Mouse (Mus musculus) embryonic facial prominence, embryonic 15.5 days (tissue): Measurements from ENCODE around the gene Pno1. TPM values are rescaled to one million over a fixed set of nuclear protein-coding genes. Genes with fewer than 3 reads are reported as not detected.

ENCODE experiments used
- ATAC-seq: fragments of 200-750 bp; cut with Nextera tagmentation; 2 replicates; pipeline ENCODE4 v1.8.0; 2017; ENCODE audit warnings: low read depth, moderate TSS enrichment; ENCODE audit not compliant: insufficient number of reproducible peaks, low FRiP score, low TSS enrichment
- H3K27ac ChIP-seq: fragments of 300-500 bp; sonication (generic); replicated peaks from 2 replicates; pipeline ENCODE4 v1.5.1; 2015; ENCODE audit warnings: mild to moderate bottlenecking, inconsistent platforms
- H3K27me3 ChIP-seq: fragments of 300-500 bp; sonication (generic); 2 replicates; pipeline ENCODE4 v1.6.1; 2015; ENCODE audit warnings: inconsistent platforms
- H3K36me3 ChIP-seq: fragments of 300-500 bp; sonication (generic); 2 replicates; pipeline ENCODE4 v1.6.1; 2015; ENCODE audit warnings: mild to moderate bottlenecking, inconsistent platforms
- H3K4me1 ChIP-seq: fragments of 300-500 bp; sonication (generic); 2 replicates; pipeline ENCODE4 v1.6.1; 2015; ENCODE audit warnings: inconsistent platforms
- H3K4me2 ChIP-seq: fragments of 300-500 bp; sonication (generic); replicated peaks from 2 replicates; pipeline ENCODE4 v1.6.1; 2015; ENCODE audit warnings: mild to moderate bottlenecking, inconsistent platforms
- H3K4me3 ChIP-seq: fragments of 300-500 bp; sonication (generic); replicated peaks from 2 replicates; pipeline ENCODE4 v1.5.1; 2015; ENCODE audit warnings: mild to moderate bottlenecking, inconsistent platforms
- H3K9ac ChIP-seq: fragments of 300-500 bp; sonication (generic); 2 replicates; pipeline ENCODE4 v1.6.1; 2015; ENCODE audit warnings: inconsistent platforms
- H3K9me3 ChIP-seq: fragments of 300-500 bp; sonication (generic); replicated peaks from 2 replicates; pipeline ENCODE4 v1.6.1; 2016; ENCODE audit warnings: inconsistent platforms
- WGBS: fragments of 180-500 bp; shearing (Covaris S2); methylation state at CpG from one replicate; pipeline ENCODE4 v1.1.7; 2015; 5-methylcytosine and 5-hydroxymethylcytosine counted together
- polyA plus RNA-seq: library from polyadenylated mRNA; unstranded; fragments of >200 nt; fragmentation: Nextera tagmentation; extraction: Ambion mirVana; gene quantifications from 2 replicates; pipeline ENCODE4 v1.2.1, GENCODE M21; 2015

Gene Pno1
- polyA plus RNA-seq, 1 experiment from 2014 or later = 62.4 TPM

DNA sequence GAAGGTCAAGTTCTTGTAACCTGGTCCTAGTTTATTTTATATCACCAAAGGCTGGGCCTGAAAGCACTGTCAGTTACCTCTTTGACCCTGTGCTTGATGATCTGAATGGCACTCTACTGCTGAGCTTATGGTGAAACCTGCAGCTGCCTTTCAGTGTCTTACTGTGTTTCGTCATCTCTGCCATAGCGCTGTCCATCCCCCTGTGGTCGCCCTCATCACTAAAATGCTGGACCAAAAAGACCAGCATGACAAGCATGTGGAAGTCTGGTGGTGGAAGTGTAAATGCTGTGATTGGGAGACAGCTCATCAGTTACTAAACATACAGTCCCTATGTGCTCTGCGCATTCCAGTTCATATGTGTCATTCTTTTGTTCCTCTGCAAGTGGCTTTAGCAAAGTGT is 39.1 kb downstream of the Pno1 start:
- H3K4me2 ChIP-seq = no peak overlapping the region
- WGBS = 91% methylated on average over 4 of the region's 4 CpGs
- H3K4me1 ChIP-seq = no peaks in the 10 kb centered on the region; the same call in 1 of the 2 replicates
- no peak overlapping the region for H3K9ac ChIP-seq
- no peak overlapping the region for H3K4me3 ChIP-seq
- H3K27ac ChIP-seq = no peak overlapping the region
- H3K36me3 ChIP-seq = peaks cover 13% of the 10 kb centered on the region; the same call in 1 of the 2 replicates
- no peaks in the 10 kb centered on the region for H3K27me3 ChIP-seq
- no peaks in the 10 kb centered on the region for H3K9me3 ChIP-seq
- no peak for ATAC-seq

DNA sequence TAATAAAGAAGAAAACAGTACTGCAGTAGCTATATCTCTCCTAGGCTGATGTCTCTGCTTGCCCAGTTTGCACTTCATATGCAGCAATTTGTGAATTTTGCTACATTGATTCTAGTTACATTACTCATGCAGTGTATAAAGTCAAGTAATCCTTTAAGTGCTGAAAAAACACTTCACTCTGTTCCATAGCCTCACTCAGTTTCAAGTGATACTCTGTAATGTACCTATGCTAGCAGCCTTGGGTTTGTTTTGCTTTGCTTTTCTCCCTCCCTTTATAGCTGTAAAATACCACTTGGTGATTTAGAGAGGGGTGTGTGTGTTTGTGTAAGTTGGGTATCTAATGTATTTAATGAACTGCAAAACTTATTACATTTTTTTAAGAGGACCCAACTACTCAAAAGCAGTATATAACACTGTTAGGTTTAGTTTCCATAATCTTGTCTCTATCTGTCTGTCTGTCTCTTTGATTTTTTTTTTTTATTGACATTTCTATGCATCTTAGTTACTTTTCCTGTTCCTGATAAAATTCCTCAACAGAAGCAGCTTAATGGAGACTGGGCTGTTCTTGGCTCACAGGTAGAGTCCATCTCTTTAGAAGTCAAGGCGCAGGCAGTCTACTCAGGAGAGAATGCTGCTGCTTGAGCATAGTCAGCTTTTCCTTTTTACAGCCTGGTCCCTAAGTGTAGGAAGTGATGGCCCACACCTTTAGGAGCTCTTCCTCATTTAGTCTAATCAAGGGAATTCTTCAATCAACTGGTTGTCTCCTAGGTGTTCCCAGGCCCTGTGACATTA is 40.2 kb downstream of the Pno1 start:
- ATAC-seq = no peak
- Histone ChIP-seq H3K4me1 (no peaks in the 10 kb centered on the region; the same call in 1 of the 2 replicates), H3K9ac (no peak overlapping the region), H3K27ac (no peak overlapping the region), H3K36me3 (peaks cover 13% of the 10 kb centered on the region; the same call in 1 of the 2 replicates), H3K9me3 (no peaks in the 10 kb centered on the region), H3K4me3 (no peak overlapping the region), H3K4me2 (no peak overlapping the region), H3K27me3 (no peaks in the 10 kb centered on the region)
- WGBS = 96% methylated on average over 1 of the region's 1 CpGs

DNA sequence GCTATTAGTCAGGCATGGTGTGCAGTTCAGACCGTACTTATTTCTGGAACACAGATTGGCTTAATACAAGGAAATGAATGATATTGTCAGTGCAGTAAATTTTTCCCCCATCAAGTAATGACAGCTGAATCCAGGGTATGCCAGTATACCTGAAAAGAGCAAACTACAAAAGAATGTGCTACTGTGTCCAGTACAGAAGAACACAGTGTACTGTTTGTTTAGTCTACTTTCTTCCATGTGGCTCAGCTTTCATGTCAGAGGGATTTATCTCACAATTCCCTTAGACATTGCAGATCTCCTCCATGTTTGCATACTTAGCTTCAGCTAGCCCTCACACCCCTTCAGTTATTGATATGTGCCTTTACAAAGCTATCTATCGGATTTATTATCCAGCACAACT is 42.1 kb downstream of the Pno1 start:
- Histone ChIP-seq H3K27me3 (no peaks in the 10 kb centered on the region), H3K36me3 (peaks cover 12% of the 10 kb centered on the region; the same call in 1 of the 2 replicates), H3K4me2 (no peak overlapping the region), H3K4me3 (no peak overlapping the region), H3K9me3 (no peaks in the 10 kb centered on the region), H3K4me1 (peaks cover 5% of the 10 kb centered on the region; the same call in 1 of the 2 replicates), H3K9ac (no peak overlapping the region), H3K27ac (no peak overlapping the region)
- no peak for ATAC-seq
- 74% methylated on average over 2 of the region's 2 CpGs for WGBS

DNA sequence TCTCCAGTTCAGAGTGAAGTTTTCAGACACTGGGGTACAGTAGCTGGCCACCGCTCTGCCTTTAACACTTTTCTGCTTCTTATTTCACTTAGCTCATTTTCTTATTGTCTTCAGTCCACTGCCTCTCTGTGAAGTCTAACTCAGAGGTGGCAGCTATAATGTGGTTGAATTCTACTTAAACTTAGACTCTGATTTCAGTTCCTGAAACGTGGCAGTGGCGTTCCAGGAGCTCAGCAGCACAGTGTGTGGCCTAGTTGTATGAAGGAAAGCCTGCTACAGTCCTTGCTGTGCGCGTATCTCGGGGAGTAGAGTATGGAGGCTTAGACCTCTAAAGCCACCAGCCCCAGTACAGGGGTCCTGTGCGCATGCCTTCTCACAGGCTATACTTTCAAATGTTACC is 44.7 kb downstream of the Pno1 start:
- Histone ChIP-seq H3K4me3 (no peak overlapping the region), H3K36me3 (no peaks in the 10 kb centered on the region), H3K9me3 (no peaks in the 10 kb centered on the region), H3K4me1 (peaks cover 6% of the 10 kb centered on the region; the same call in 1 of the 2 replicates), H3K27me3 (no peaks in the 10 kb centered on the region), H3K9ac (no peak overlapping the region), H3K27ac (no peak overlapping the region), H3K4me2 (no peak overlapping the region)
- 88% methylated on average over 7 of the region's 7 CpGs for WGBS
- ATAC-seq = no peak

DNA sequence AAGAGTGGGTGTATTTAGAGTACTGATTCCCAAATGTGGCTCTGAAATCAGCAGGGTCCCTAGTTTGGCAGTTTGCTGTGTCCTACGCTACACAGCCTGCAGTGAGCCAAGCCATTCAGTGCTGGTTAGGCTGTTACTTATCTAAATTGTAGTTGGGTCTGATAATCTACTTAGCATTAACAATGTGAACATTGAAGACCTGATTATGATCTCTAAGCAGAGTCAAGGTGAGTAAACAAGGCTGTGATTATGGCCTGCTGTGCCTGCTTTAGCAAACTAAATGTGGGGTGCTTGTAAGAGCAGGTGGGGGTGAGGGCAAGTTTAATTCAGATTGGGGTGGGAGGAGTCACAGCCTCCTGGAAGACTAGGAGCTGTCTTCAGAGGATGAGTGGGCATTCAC is 47.4 kb downstream of the Pno1 start:
- H3K27ac ChIP-seq = no peak overlapping the region
- no peak overlapping the region for H3K4me3 ChIP-seq
- no peaks in the 10 kb centered on the region for H3K27me3 ChIP-seq
- no peaks in the 10 kb centered on the region for H3K9me3 ChIP-seq
- H3K4me1 ChIP-seq = peaks cover 18% of the 10 kb centered on the region; the same call in 1 of the 2 replicates
- H3K36me3 ChIP-seq = no peaks in the 10 kb centered on the region
- ATAC-seq = no peak
- no peak overlapping the region for H3K4me2 ChIP-seq
- no peak overlapping the region for H3K9ac ChIP-seq
- WGBS = 87% methylated on average over 1 of the region's 1 CpGs

DNA sequence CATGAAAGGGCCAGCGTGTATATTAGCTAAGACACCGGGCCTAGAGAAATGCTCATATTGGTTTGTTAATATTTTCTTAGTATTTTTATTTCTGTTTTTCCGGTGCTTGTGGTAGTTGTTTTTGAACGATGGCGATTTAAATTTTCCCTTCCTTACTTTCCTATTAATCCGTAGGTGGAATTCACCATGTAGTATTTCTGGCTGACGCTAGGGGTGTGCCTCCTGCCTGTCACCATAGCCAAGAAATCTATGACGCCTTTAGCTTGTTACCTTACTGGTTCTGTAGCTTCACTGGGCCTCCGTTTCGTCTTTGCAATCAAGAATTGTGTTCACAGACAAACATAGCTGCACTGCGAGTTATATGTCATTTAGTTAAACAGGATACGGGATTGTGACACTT is 51.1 kb downstream of the Pno1 start:
- no peak for ATAC-seq
- Histone ChIP-seq H3K27me3 (no peaks in the 10 kb centered on the region), H3K9me3 (no peaks in the 10 kb centered on the region), H3K4me2 (peak overlapping the region; percentile 65), H3K4me3 (peak overlapping the region; percentile 98), H3K4me1 (peaks cover 13% of the 10 kb centered on the region; the same call in 1 of the 2 replicates), H3K9ac (peak overlapping the region; percentile 96), H3K27ac (peak overlapping the region; percentile 98), H3K36me3 (no peaks in the 10 kb centered on the region)
- WGBS = under 1% methylated on average over 12 of the region's 12 CpGs

DNA sequence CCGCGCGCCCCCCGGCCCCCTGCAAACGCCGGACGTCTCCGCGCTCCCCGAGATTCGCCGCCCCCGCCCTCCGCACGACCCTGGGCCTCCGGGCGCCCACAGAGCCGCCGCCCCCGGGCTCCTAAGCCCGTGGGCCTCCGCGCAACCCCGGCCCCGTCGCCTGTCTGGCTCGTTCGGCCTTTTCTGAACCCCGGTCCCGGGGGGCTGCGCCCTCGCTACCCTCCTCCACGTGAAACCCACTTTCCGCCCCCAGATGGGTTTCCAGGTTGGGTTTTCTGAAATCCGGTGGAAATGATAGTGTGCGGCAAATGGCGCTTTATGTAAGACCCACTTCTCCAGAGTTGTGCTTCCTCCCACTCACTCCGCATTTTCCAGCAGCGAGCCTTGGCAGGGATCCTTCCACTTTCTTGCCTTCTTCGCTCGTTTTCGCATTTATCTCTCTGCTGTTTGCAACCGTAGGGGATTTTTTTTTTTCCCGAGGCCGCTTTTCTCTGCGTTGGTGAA is 51.6 kb downstream of the Pno1 start:
- ATAC-seq = peak; percentile 45
- H3K4me3 ChIP-seq = peak overlapping the region; percentile 98
- H3K27ac ChIP-seq = peak overlapping the region; percentile 98
- H3K9ac ChIP-seq = peak overlapping the region; percentile 96
- peaks cover 13% of the 10 kb centered on the region; the same call in 1 of the 2 replicates for H3K4me1 ChIP-seq
- under 1% methylated on average over 45 of the region's 46 CpGs for WGBS
- H3K27me3 ChIP-seq = no peaks in the 10 kb centered on the region
- peak overlapping the region; percentile 65 for H3K4me2 ChIP-seq
- no peaks in the 10 kb centered on the region for H3K9me3 ChIP-seq
- H3K36me3 ChIP-seq = no peaks in the 10 kb centered on the region

DNA sequence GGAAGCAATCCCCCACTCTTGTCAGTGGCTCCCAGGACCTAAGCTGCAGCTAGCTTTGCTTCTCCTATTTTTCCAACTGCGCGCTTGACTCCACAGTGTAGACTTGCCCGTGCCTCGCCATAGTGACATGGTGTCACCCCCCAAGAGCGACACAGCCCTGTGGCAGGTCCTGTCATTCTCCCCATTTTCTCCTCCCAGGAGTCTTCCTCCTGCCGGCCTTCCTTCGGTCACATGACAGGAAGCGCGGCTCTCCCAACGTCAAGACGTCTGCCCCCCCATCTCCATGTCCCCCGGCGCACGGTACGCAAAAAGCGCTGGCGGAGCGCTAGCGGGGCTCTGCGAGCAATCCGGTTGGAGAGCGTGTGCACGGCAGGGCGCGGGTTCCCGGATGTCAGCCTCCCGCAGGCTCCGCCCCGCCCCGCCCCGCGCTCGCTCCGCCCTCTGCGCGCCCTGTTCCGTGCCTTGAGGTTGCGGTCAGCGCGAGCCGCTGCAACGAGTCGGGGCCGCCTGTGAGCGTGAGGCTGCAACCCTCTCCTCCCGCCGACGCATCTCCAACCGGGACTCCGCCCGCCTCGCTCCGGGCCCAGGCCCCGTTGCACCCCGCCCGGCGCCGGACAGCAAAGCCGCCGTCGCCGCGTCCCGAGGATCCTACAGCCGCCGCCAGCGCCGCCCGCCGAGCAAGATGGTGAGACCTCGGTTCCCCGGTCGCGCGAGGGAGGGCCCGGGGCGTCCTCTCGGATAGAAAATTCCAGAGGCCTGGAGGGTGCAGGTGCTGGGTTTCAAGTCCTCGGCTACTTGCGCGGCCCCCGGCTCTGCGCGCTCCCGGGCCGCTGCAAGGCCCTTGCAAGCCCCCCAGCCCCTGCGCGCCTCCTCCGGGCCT is 52.3 kb downstream of the Pno1 start, which contains the start of gene Ppp3r1:
TSS of gene Ppp3r1 (plus strand) at position 406 of the 880 bp plus-strand sequence.
- Histone ChIP-seq H3K27ac (peak within 1 kb of the TSS; percentile 98), H3K4me3 (peak within 1 kb of the TSS; percentile 98), H3K4me2 (peak within 1 kb of the TSS; percentile 65), H3K36me3 (no peaks in the 10 kb centered on the region), H3K27me3 (no peaks in the 10 kb centered on the region), H3K9ac (peak within 1 kb of the TSS; percentile 96), H3K9me3 (no peaks in the 10 kb centered on the region), H3K4me1 (peaks cover 13% of the 10 kb centered on the region; the same call in 1 of the 2 replicates)
- peak; percentile 98 for ATAC-seq
- under 1% methylated on average over 89 of the region's 89 CpGs for WGBS

Other genes with a start within 250 kb of the Pno1 start
- 36.0 and 38.1 TPM in 2 replicates for gene Cnrip1, start 160.0 kb downstream of the Pno1 start, polyA plus RNA-seq
- 3.8 and 4.2 TPM in 2 replicates for gene Plek, start 159.2 kb downstream of the Pno1 start, polyA plus RNA-seq
- 99.4 and 100 TPM in 2 replicates for gene Ppp3r1, start 52.3 kb downstream of the Pno1 start, polyA plus RNA-seq
- gene Wdr92, start 29.5 kb downstream of the Pno1 start, polyA plus RNA-seq = 27.3 and 27.7 TPM in 2 replicates
- gene C1d, start 46.0 kb upstream of the Pno1 start, polyA plus RNA-seq = 90.1 and 92.2 TPM in 2 replicates